Mouse (Mus musculus): ENCODE results near the gene Olfr1186. TPM values are rescaled to one million over a fixed set of nuclear protein-coding genes. Genes with fewer than 3 reads are reported as not detected.
"Not testable (repeated sequence)": the region's sequence is repeated elsewhere in the genome, so short reads cannot be mapped to it uniquely, and the experiment has no call there.

Olfr1186 gene
- total RNA-seq (2021) (not detected), polyA plus RNA-seq (2012; rRNA removed) (not detected in 2 replicates)
- long read RNA-seq, result 0 reads

DNA sequence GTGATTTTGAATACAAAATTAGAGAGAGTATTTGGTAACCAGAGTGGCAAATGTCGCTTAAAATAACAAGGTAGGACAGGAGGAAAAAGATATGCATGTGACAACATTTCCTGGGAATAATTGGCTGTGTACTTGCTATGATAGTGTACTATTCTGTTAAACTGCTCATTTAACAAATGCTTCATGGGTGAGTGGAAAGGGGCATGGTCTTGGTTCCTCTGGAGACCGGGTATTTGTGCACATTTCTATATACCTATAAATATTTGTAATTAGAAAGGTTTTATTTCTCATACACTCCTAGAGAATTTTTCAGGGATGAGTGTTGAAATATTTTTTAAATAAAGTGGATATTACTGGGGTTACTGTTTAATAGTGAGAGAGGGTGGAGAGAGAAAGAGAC, at the start of gene Olfr1186:
Gene Olfr1186 (plus strand): TSS at position 301 of the 400 bp plus-strand sequence.
- no peak for DNase-seq

DNA sequence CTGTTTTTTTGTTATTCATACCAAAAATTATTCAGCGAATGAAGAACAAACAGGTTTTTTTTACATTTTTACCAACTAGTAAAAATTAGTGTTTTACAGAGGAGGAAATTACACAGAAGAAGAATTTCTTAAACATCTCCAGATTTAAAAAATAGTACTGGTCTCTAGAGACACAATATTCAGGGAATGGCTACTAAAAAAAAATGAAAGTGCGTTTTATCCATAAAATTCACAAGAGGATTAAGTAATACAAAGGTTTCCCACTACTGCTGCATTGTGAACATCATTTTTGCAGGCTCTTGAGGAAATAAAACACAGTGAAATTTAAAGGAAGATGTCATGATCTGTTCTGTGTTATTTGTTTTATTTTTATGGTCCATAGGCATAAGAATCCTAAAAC, 35.1 kb upstream of the Olfr1186 start, which contains the start of gene Olfr1184:
Gene Olfr1184 (plus strand): TSS at position 301 of the 400 bp plus-strand sequence.
- DNase-seq, result no peak

DNA sequence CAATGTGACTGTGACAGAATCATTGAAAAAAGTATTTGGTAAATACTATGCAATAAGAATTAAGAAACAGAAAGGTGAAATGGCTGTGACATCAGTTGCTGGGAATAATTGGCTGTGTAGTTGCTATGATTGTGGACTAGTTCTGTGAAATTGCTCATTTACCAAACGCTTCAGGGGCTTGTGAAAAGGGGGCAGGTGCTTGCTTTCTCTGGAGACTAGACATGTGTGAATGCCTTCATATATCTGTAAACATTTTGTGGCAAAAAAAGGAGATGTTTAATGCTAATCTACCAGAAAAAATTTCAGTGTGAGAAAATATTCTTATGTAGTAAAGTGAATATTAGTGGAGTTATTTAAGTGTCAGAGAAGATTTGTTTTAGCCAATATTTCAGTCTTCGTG, 25.3 kb upstream of the Olfr1186 start, which contains the start of gene Olfr1185-ps1:
Gene Olfr1185-ps1 (plus strand): TSS at position 301 of the 400 bp plus-strand sequence.
- DNase-seq, result no peak

DNA sequence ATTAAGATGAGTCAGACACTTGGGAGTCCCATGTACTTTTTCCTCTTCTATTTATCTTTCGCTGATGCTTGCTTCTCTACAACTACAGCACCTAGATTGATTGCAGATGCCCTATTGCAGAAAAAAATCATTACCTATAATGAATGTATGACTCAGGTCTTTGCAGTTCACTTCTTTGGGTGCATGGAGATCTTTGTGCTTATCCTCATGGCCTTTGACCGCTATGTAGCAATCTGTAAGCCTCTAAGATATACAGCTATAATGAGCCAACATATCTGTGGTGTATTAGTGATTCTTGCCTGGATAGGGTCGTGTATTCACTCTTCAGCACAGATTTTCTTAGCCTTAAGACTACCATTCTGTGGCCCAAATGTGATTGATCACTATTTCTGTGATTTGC, 7.4 kb downstream of the Olfr1186 start:
- DNase-seq, result no peak

DNA sequence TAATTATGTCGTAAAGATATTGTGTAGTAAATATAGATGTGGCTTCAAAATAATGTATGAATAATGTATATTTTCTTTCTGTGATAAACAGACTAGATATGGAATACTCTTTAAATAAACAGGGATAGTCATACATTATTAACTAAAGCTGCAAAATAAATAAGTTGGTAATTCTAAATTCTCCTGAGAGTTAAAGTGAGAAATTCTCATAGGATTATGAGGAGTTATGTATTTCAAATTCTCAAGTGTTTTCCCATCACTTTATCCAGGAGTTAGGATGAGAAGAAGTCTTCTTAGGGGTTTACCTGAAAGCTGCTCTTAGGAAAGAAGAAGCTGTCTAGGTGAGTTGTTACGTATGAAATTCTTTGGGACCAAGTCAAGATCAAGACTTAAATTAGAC, 38.3 kb downstream of the Olfr1186 start, which contains the start of gene Olfr1188:
Gene Olfr1188 (plus strand): TSS at position 301 of the 400 bp plus-strand sequence.
- DNase-seq, result no peak

DNA sequence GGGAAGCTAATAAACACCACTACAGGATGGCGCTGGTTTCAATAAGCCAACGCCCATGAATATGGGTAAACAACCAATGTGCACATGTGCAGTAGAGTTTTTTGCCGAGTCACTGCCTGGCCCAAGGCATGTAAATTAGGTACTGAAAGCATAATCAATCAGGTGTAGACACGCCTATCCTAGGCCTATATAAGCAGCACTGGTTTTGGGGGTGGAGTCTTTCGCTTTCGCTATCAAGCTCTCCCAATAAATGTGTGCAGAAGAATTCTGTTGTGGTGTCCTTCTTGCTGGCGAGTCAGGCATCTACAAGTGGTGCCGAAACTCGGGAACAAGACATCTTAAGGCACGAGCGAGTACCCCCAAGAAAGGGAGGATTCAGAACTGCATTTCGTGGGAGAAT, 54.3 kb downstream of the Olfr1186 start:
- not testable (repeated sequence) for DNase-seq

Other genes with a start within 250 kb of the Olfr1186 start
- gene Olfr1173, start 238.7 kb upstream of the Olfr1186 start, total RNA-seq (2021), result not detected
- gene Olfr1173, start 238.7 kb upstream of the Olfr1186 start, polyA plus RNA-seq (2012; rRNA removed), result not detected in 2 replicates
- not detected for gene Olfr1174-ps, start 203.4 kb upstream of the Olfr1186 start, total RNA-seq (2021)
- gene Olfr1174-ps, start 203.4 kb upstream of the Olfr1186 start, polyA plus RNA-seq (2012; rRNA removed), result not detected in 2 replicates
- not detected for gene Olfr1175-ps, start 191.3 kb upstream of the Olfr1186 start, total RNA-seq (2021)
- gene Olfr1175-ps, start 191.3 kb upstream of the Olfr1186 start, polyA plus RNA-seq (2012; rRNA removed), result not detected in 2 replicates
- gene Olfr1176, start 181.8 kb upstream of the Olfr1186 start, total RNA-seq (2021), result not detected
- not detected in 2 replicates for gene Olfr1176, start 181.8 kb upstream of the Olfr1186 start, polyA plus RNA-seq (2012; rRNA removed)
- gene Olfr1177-ps, start 172.1 kb upstream of the Olfr1186 start, total RNA-seq (2021), result not detected
- gene Olfr1177-ps, start 172.1 kb upstream of the Olfr1186 start, polyA plus RNA-seq (2012; rRNA removed), result not detected in 2 replicates
- gene Olfr1178, start 131.5 kb upstream of the Olfr1186 start, total RNA-seq (2021), result not detected
- gene Olfr1178, start 131.5 kb upstream of the Olfr1186 start, polyA plus RNA-seq (2012; rRNA removed), result not detected in 2 replicates
- not detected for gene Olfr1179, start 112.1 kb upstream of the Olfr1186 start, total RNA-seq (2021)
- gene Olfr1179, start 112.1 kb upstream of the Olfr1186 start, polyA plus RNA-seq (2012; rRNA removed), result not detected in 2 replicates
- not detected for gene Olfr1180, start 99.4 kb upstream of the Olfr1186 start, total RNA-seq (2021)
- not detected in 2 replicates for gene Olfr1180, start 99.4 kb upstream of the Olfr1186 start, polyA plus RNA-seq (2012; rRNA removed)
- gene Olfr1181, start 92.4 kb upstream of the Olfr1186 start, total RNA-seq (2021), result not detected
- gene Olfr1181, start 92.4 kb upstream of the Olfr1186 start, polyA plus RNA-seq (2012; rRNA removed), result not detected in 2 replicates
- gene Gm13757, start 69.4 kb upstream of the Olfr1186 start, total RNA-seq (2021), result not detected
- gene Gm13757, start 69.4 kb upstream of the Olfr1186 start, polyA plus RNA-seq (2012; rRNA removed), result not detected in 2 replicates
- not detected for gene Olfr1183, start 63.7 kb upstream of the Olfr1186 start, total RNA-seq (2021)
- gene Olfr1183, start 63.7 kb upstream of the Olfr1186 start, polyA plus RNA-seq (2012; rRNA removed), result not detected in 2 replicates
- not detected for gene Olfr1184, start 35.0 kb upstream of the Olfr1186 start, total RNA-seq (2021)
- gene Olfr1184, start 35.0 kb upstream of the Olfr1186 start, polyA plus RNA-seq (2012; rRNA removed), result not detected in 2 replicates
- gene Olfr1185-ps1, start 25.2 kb upstream of the Olfr1186 start, total RNA-seq (2021), result not detected
- gene Olfr1185-ps1, start 25.2 kb upstream of the Olfr1186 start, polyA plus RNA-seq (2012; rRNA removed), result not detected in 2 replicates
- not detected for gene Olfr1188, start 38.4 kb downstream of the Olfr1186 start, total RNA-seq (2021)
- gene Olfr1188, start 38.4 kb downstream of the Olfr1186 start, polyA plus RNA-seq (2012; rRNA removed), result not detected in 2 replicates
- not detected for gene Olfr1189, start 67.9 kb downstream of the Olfr1186 start, total RNA-seq (2021)
- gene Olfr1189, start 67.9 kb downstream of the Olfr1186 start, polyA plus RNA-seq (2012; rRNA removed), result not detected in 2 replicates
- under 1 TPM in 1 of 2 experiments, not detected in 1; 0.06 TPM for gene Olfr1191-ps1, start 122.0 kb downstream of the Olfr1186 start, total RNA-seq (2021)
- not detected in 2 replicates for gene Olfr1191-ps1, start 122.0 kb downstream of the Olfr1186 start, polyA plus RNA-seq (2012; rRNA removed)
- not detected for gene Olfr1192-ps1, start 130.0 kb downstream of the Olfr1186 start, total RNA-seq (2021)
- gene Olfr1192-ps1, start 130.0 kb downstream of the Olfr1186 start, polyA plus RNA-seq (2012; rRNA removed), result not detected in 2 replicates
- not detected for gene Olfr1193, start 157.1 kb downstream of the Olfr1186 start, total RNA-seq (2021)
- gene Olfr1193, start 157.1 kb downstream of the Olfr1186 start, polyA plus RNA-seq (2012; rRNA removed), result not detected in 2 replicates
- gene Olfr1195, start 170.6 kb downstream of the Olfr1186 start, total RNA-seq (2021), result not detected
- not detected in 2 replicates for gene Olfr1195, start 170.6 kb downstream of the Olfr1186 start, polyA plus RNA-seq (2012; rRNA removed)
- gene Olfr1196, start 186.0 kb downstream of the Olfr1186 start, total RNA-seq (2021), result not detected
- not detected in 2 replicates for gene Olfr1196, start 186.0 kb downstream of the Olfr1186 start, polyA plus RNA-seq (2012; rRNA removed)
- gene Olfr1197, start 213.8 kb downstream of the Olfr1186 start, total RNA-seq (2021), result not detected
- gene Olfr1197, start 213.8 kb downstream of the Olfr1186 start, polyA plus RNA-seq (2012; rRNA removed), result not detected in 2 replicates
- gene Olfr1198, start 232.8 kb downstream of the Olfr1186 start, total RNA-seq (2021), result not detected
- not detected in 2 replicates for gene Olfr1198, start 232.8 kb downstream of the Olfr1186 start, polyA plus RNA-seq (2012; rRNA removed)
- not detected for gene Olfr1199, start 241.9 kb downstream of the Olfr1186 start, total RNA-seq (2021)
- not detected in 2 replicates for gene Olfr1199, start 241.9 kb downstream of the Olfr1186 start, polyA plus RNA-seq (2012; rRNA removed)

All from adrenal gland, adult 2 months (tissue).